ENCODE assay signal across 9 mouse cellular contexts in genomic region chr11:79660361-79661205, GRCm38 (mm10).
DNase-seq lines count a peak whose midpoint lies in the region; ATAC-seq lines count a peak whose summit lies in the region.
"Had no signal": no experiment of that assay in that cellular context is flagged by ENCODE, and none has a peak within 500 bp of the region (broad histone marks: within the 10 kb centered on the region; RNA-seq: fewer than 3 reads in every experiment).

No protein-coding gene starts in this region.

- no peaks in the 10 kb centered on the region for H3K27me3 ChIP-seq in embryonic facial prominence, embryonic 12.5 days
- H3K27me3 ChIP-seq in neural tube, embryonic 15.5 days (replicated peaks): no peaks in the 10 kb centered on the region
- H3K27me3 ChIP-seq: Patski had no signal

- H3K9ac ChIP-seq in embryonic facial prominence, embryonic 12.5 days: peak overlapping the region; percentile 75
- peak overlapping the region; percentile 66 for H3K9ac ChIP-seq in neural tube, embryonic 15.5 days (replicated peaks)

- DNase-seq in B cell, adult 2 months: peak; percentile 82
- peak; percentile 26 to 42 for DNase-seq in adrenal gland, postnatal 4 days (ENCODE audit: low spot score in 2 of 2)
- DNase-seq in heart, postnatal 10 days: peak; percentile 40 to 43
- peak; percentile 93 to 97 for DNase-seq in kidney, postnatal 36 days
- peak; percentile 88 to 92 for DNase-seq in lung, adult 18-20 months
- peak; percentile 93 for DNase-seq in testis, postnatal 10 days (ENCODE audit: low spot score)

- peak overlapping the region; percentile 48 for H3K27ac ChIP-seq in embryonic facial prominence, embryonic 12.5 days
- H3K27ac ChIP-seq in neural tube, embryonic 15.5 days (replicated peaks): peak overlapping the region; percentile 56

- H3K36me3 ChIP-seq in embryonic facial prominence, embryonic 12.5 days: no peaks in the 10 kb centered on the region
- H3K36me3 ChIP-seq in neural tube, embryonic 15.5 days: no peaks in the 10 kb centered on the region

- intact Hi-C loops in heart, postnatal 10 days (cut with DNase I): no loop called here

- peak overlapping the region; percentile 93 for H3K4me2 ChIP-seq in embryonic facial prominence, embryonic 12.5 days (replicated peaks)
- H3K4me2 ChIP-seq in neural tube, embryonic 15.5 days: peak overlapping the region; percentile 93

- ATAC-seq in embryonic facial prominence, embryonic 12.5 days (ENCODE audit: insufficient number of reproducible peaks, insufficient read depth, low FRiP score, low TSS enrichment): peak; percentile 73
- ATAC-seq in neural tube, embryonic 15.5 days (ENCODE audit: low FRiP score): peak; percentile 90
- ATAC-seq: Patski had no signal

- H3K4me3 ChIP-seq in embryonic facial prominence, embryonic 12.5 days: peak overlapping the region; percentile 68
- peak overlapping the region; percentile 47 for H3K4me3 ChIP-seq in neural tube, embryonic 15.5 days (replicated peaks)

- peaks cover 36% of the 10 kb centered on the region for H3K4me1 ChIP-seq in embryonic facial prominence, embryonic 12.5 days
- peaks cover 28% of the 10 kb centered on the region for H3K4me1 ChIP-seq in neural tube, embryonic 15.5 days

- WGBS in embryonic facial prominence, embryonic 12.5 days: under 1% methylated on average over 68 of the region's 69 CpGs
- under 1% methylated on average over 68 of the region's 69 CpGs for WGBS in neural tube, embryonic 15.5 days

- H3K9me3 ChIP-seq in embryonic facial prominence, embryonic 12.5 days: no peaks in the 10 kb centered on the region
- no peaks in the 10 kb centered on the region for H3K9me3 ChIP-seq in neural tube, embryonic 15.5 days (replicated peaks)

Comparison
In these comparisons a context has a peak if more than half of its experiments do, and no peak if none do; other contexts are left out.
1. Peak in every context shown above with its lines: DNase-seq, ATAC-seq, H3K4me3 ChIP-seq and H3K27ac ChIP-seq.
2. DNase-seq: peak in every context shown above with its lines; median percentile 95 in kidney, postnatal 36 days; 93 in testis, postnatal 10 days; 90 in lung, adult 18-20 months; 82 in B cell, adult 2 months; 42 in heart, postnatal 10 days; 34 in adrenal gland, postnatal 4 days.